Mouse (Mus musculus): ENCODE results near the gene Nav3. TPM values are rescaled to one million over a fixed set of nuclear protein-coding genes. Genes with fewer than 3 reads are reported as not detected.

Nav3 gene
- polyA plus RNA-seq, 1 experiment from 2014 or later = 0.96 TPM

GRCm38 (mm10) chr10:109740326-109740725 lies 715.7 kb downstream of the Nav3 start:
- DNase-seq (ENCODE audit: low spot score) (no peak), ATAC-seq (ENCODE audit: low FRiP score, low TSS enrichment) (no peak)
- no peaks in the 10 kb centered on the region for H3K9me3 ChIP-seq (ENCODE audit: control insufficient read depth, low read length)
- no peaks in the 10 kb centered on the region for H3K4me1 ChIP-seq (replicated peaks; ENCODE audit: control insufficient read depth, insufficient read depth)
- 65% methylated on average over 3 of the region's 3 CpGs for WGBS
- H3K4me2 ChIP-seq (replicated peaks; ENCODE audit: low read depth) = no peak overlapping the region
- no peaks in the 10 kb centered on the region for H3K36me3 ChIP-seq (ENCODE audit: control insufficient read depth, insufficient read depth, low read length)
- H3K9ac ChIP-seq (ENCODE audit: low read length) = no peak overlapping the region
- H3K27ac ChIP-seq (replicated peaks) = no peak overlapping the region
- H3K27me3 ChIP-seq (ENCODE audit: control insufficient read depth, insufficient read depth, low read length) = no peaks in the 10 kb centered on the region
- TF ChIP-seq CTCF (IDR thresholded peaks at IDR 0.05; ENCODE audit: low read depth) (no peak), EP300 (optimal IDR thresholded peaks at IDR 0.05) (no peak)
- H3K4me3 ChIP-seq (ENCODE audit: low read depth, low read length) = no peak overlapping the region

DNA sequence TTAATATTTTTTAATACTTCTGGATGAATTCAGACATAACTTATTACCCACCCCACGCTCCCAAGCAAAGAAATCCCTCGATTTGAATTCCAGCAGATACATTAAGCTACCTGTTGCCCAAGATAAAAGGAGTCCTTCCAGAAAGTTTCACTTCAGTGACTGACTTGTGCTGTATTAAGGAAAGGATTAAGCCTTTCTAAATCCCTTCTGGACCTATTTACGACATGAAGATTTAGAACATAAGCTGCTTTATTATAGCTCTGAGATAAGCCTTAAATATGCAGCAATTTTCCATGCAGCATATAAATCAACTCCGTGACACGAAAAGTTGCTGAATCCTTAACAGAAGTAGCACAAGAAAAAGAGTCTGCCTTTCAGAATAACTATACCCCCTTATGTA lies 732.4 kb downstream of the Nav3 start:
- WGBS = 45% methylated on average over 5 of the region's 5 CpGs
- Histone ChIP-seq H3K9ac (ENCODE audit: low read length) (no peak overlapping the region), H3K27me3 (ENCODE audit: control insufficient read depth, insufficient read depth, low read length) (no peaks in the 10 kb centered on the region), H3K4me2 (replicated peaks; ENCODE audit: low read depth) (no peak overlapping the region), H3K36me3 (ENCODE audit: control insufficient read depth, insufficient read depth, low read length) (no peaks in the 10 kb centered on the region), H3K27ac (replicated peaks) (no peak overlapping the region), H3K9me3 (ENCODE audit: control insufficient read depth, low read length) (no peaks in the 10 kb centered on the region), H3K4me3 (ENCODE audit: low read depth, low read length) (no peak overlapping the region), H3K4me1 (replicated peaks; ENCODE audit: control insufficient read depth, insufficient read depth) (no peaks in the 10 kb centered on the region)
- no peak for TF ChIP-seq EP300 (optimal IDR thresholded peaks at IDR 0.05)
- no peak for TF ChIP-seq CTCF (IDR thresholded peaks at IDR 0.05; ENCODE audit: low read depth)
- DNase-seq (ENCODE audit: low spot score) (no peak), ATAC-seq (ENCODE audit: low FRiP score, low TSS enrichment) (no peak)

DNA sequence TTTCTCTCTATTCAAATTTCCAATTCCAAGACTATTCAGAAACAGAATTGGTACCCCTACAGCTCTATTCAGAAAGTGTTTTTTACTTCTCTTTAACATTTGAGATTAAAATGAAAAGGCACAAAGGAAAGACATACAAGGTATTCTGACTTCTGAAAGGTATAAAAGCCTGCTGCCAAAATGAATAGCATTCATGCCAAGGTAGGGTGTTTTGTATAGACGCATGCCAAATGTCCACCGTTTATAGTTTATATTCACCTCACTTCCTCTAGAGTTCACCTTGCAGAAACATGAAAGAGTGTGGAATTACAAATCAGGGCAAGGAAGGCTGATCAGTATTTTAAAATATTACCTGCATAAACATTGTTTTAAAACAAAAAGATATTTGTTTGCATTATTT lies 737.2 kb downstream of the Nav3 start:
- DNase-seq (ENCODE audit: low spot score) = no peak
- ATAC-seq (ENCODE audit: low FRiP score, low TSS enrichment) = no peak
- no peak overlapping the region for H3K4me2 ChIP-seq (replicated peaks; ENCODE audit: low read depth)
- H3K4me1 ChIP-seq (replicated peaks; ENCODE audit: control insufficient read depth, insufficient read depth) = no peaks in the 10 kb centered on the region
- 55% methylated on average over 2 of the region's 2 CpGs for WGBS
- no peak overlapping the region for H3K4me3 ChIP-seq (ENCODE audit: low read depth, low read length)
- no peak overlapping the region for H3K9ac ChIP-seq (ENCODE audit: low read length)
- no peak overlapping the region for H3K27ac ChIP-seq (replicated peaks)
- H3K9me3 ChIP-seq (ENCODE audit: control insufficient read depth, low read length) = no peaks in the 10 kb centered on the region
- H3K36me3 ChIP-seq (ENCODE audit: control insufficient read depth, insufficient read depth, low read length) = no peaks in the 10 kb centered on the region
- TF ChIP-seq CTCF (IDR thresholded peaks at IDR 0.05; ENCODE audit: low read depth) = no peak
- TF ChIP-seq EP300 (optimal IDR thresholded peaks at IDR 0.05) = no peak
- H3K27me3 ChIP-seq (ENCODE audit: control insufficient read depth, insufficient read depth, low read length) = no peaks in the 10 kb centered on the region

DNA sequence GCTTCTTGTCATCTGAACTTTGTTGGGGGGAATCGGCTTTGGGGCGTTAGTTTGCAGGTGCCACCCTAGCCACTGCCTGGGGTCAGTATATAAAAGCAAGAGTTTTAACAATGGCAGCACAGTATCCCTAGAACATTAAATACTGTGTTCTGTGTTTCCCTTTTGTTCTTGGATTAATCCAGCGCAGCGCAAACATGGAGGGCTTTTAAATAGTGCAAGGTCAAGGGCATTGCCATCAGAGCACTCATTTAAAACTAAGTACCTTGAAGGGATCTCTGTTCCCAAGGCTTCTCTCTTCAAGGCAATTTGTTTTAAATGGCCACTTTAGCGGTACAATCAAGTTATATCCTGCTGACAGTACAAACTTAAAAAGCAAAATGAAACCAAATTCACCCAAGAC lies 737.6 kb downstream of the Nav3 start:
- Histone ChIP-seq H3K9me3 (ENCODE audit: control insufficient read depth, low read length) (no peaks in the 10 kb centered on the region), H3K4me2 (replicated peaks; ENCODE audit: low read depth) (no peak overlapping the region), H3K36me3 (ENCODE audit: control insufficient read depth, insufficient read depth, low read length) (no peaks in the 10 kb centered on the region), H3K4me1 (replicated peaks; ENCODE audit: control insufficient read depth, insufficient read depth) (no peaks in the 10 kb centered on the region), H3K27ac (replicated peaks) (no peak overlapping the region), H3K9ac (ENCODE audit: low read length) (no peak overlapping the region), H3K27me3 (ENCODE audit: control insufficient read depth, insufficient read depth, low read length) (no peaks in the 10 kb centered on the region), H3K4me3 (ENCODE audit: low read depth, low read length) (no peak overlapping the region)
- TF ChIP-seq CTCF (IDR thresholded peaks at IDR 0.05; ENCODE audit: low read depth) (no peak), EP300 (optimal IDR thresholded peaks at IDR 0.05) (no peak)
- DNase-seq (ENCODE audit: low spot score) = no peak
- no peak for ATAC-seq (ENCODE audit: low FRiP score, low TSS enrichment)
- WGBS = 67% methylated on average over 5 of the region's 5 CpGs

GRCm38 (mm10) chr10:109713001-109713400 lies 743.0 kb downstream of the Nav3 start:
- no peak overlapping the region for H3K4me3 ChIP-seq (ENCODE audit: low read depth, low read length)
- H3K36me3 ChIP-seq (ENCODE audit: control insufficient read depth, insufficient read depth, low read length) = no peaks in the 10 kb centered on the region
- no peaks in the 10 kb centered on the region for H3K4me1 ChIP-seq (replicated peaks; ENCODE audit: control insufficient read depth, insufficient read depth)
- ATAC-seq (ENCODE audit: low FRiP score, low TSS enrichment) (no peak), DNase-seq (ENCODE audit: low spot score) (no peak)
- H3K27ac ChIP-seq (replicated peaks) = no peak overlapping the region
- H3K9me3 ChIP-seq (ENCODE audit: control insufficient read depth, low read length) = no peaks in the 10 kb centered on the region
- no peak overlapping the region for H3K4me2 ChIP-seq (replicated peaks; ENCODE audit: low read depth)
- no peaks in the 10 kb centered on the region for H3K27me3 ChIP-seq (ENCODE audit: control insufficient read depth, insufficient read depth, low read length)
- TF ChIP-seq EP300 (optimal IDR thresholded peaks at IDR 0.05) (no peak), CTCF (IDR thresholded peaks at IDR 0.05; ENCODE audit: low read depth) (peak; percentile 67)
- 34% methylated on average over 5 of the region's 5 CpGs for WGBS
- H3K9ac ChIP-seq (ENCODE audit: low read length) = no peak overlapping the region

GRCm38 (mm10) chr10:109699771-109700335 lies 756.2 kb downstream of the Nav3 start:
- H3K9me3 ChIP-seq (ENCODE audit: control insufficient read depth, low read length) = no peaks in the 10 kb centered on the region
- H3K27ac ChIP-seq (replicated peaks) = no peak overlapping the region
- WGBS = 39% methylated on average over 3 of the region's 3 CpGs
- no peak overlapping the region for H3K4me3 ChIP-seq (ENCODE audit: low read depth, low read length)
- no peaks in the 10 kb centered on the region for H3K36me3 ChIP-seq (ENCODE audit: control insufficient read depth, insufficient read depth, low read length)
- TF ChIP-seq CTCF (IDR thresholded peaks at IDR 0.05; ENCODE audit: low read depth) (no peak), EP300 (optimal IDR thresholded peaks at IDR 0.05) (no peak)
- DNase-seq (ENCODE audit: low spot score) (no peak), ATAC-seq (ENCODE audit: low FRiP score, low TSS enrichment) (no peak)
- no peak overlapping the region for H3K4me2 ChIP-seq (replicated peaks; ENCODE audit: low read depth)
- no peak overlapping the region for H3K9ac ChIP-seq (ENCODE audit: low read length)
- no peaks in the 10 kb centered on the region for H3K27me3 ChIP-seq (ENCODE audit: control insufficient read depth, insufficient read depth, low read length)
- no peaks in the 10 kb centered on the region for H3K4me1 ChIP-seq (replicated peaks; ENCODE audit: control insufficient read depth, insufficient read depth)
